Mouse (Mus musculus) forebrain, embryonic 15.5 days (tissue): ENCODE results near the gene Vgf. TPM values are rescaled to one million over a fixed set of nuclear protein-coding genes. Genes with fewer than 3 reads are reported as not detected.

Source experiments
- ATAC-seq: fragments of 200-750 bp; cut with Nextera tagmentation; replicated peaks from 2 replicates; pipeline ENCODE4 v1.8.0; 2017; ENCODE audit warnings: mild to moderate bottlenecking, moderate TSS enrichment, moderate library complexity
- H3K27ac ChIP-seq: fragments of 300-500 bp; sonication (generic); replicated peaks from 2 replicates; pipeline ENCODE4 v1.5.1; 2015; ENCODE audit warnings: mild to moderate bottlenecking, inconsistent platforms
- H3K27me3 ChIP-seq: fragments of 300-500 bp; sonication (generic); 2 replicates; pipeline ENCODE4 v1.6.1; 2015; ENCODE audit warnings: inconsistent platforms
- H3K36me3 ChIP-seq: fragments of 300-500 bp; sonication (generic); 2 replicates; pipeline ENCODE4 v1.6.1; 2015; ENCODE audit warnings: mild to moderate bottlenecking, inconsistent platforms
- H3K4me1 ChIP-seq: fragments of 300-500 bp; sonication (generic); 2 replicates; pipeline ENCODE4 v1.6.1; 2015; ENCODE audit warnings: inconsistent platforms
- H3K4me2 ChIP-seq: fragments of 300-500 bp; sonication (generic); replicated peaks from 2 replicates; pipeline ENCODE4 v1.6.1; 2015; ENCODE audit warnings: mild to moderate bottlenecking, inconsistent platforms
- H3K4me3 ChIP-seq: fragments of 300-500 bp; sonication (generic); 2 replicates; pipeline ENCODE4 v1.5.1; 2015; ENCODE audit warnings: mild to moderate bottlenecking, inconsistent platforms
- H3K9ac ChIP-seq: fragments of 300-500 bp; sonication (generic); replicated peaks from 2 replicates; pipeline ENCODE4 v1.6.1; 2015; ENCODE audit warnings: mild to moderate bottlenecking, inconsistent platforms
- H3K9me3 ChIP-seq: fragments of 300-500 bp; sonication (generic); 2 replicates; pipeline ENCODE4 v1.6.1; 2016; ENCODE audit warnings: inconsistent platforms
- WGBS: fragments of 180-500 bp; shearing (Covaris S2); methylation state at CpG from one replicate; pipeline ENCODE4 v1.1.7; 2015; ENCODE audit warnings: mixed read lengths; 5-methylcytosine and 5-hydroxymethylcytosine counted together
- polyA plus RNA-seq: library from polyadenylated mRNA; unstranded; fragments of >200 nt; fragmentation: Nextera tagmentation; extraction: Ambion mirVana; gene quantifications from 2 replicates; pipeline ENCODE4 v1.2.1, GENCODE M21; 2015

Gene Vgf
- polyA plus RNA-seq: 4.0 and 4.4 TPM in 2 replicates

- Histone ChIP-seq H3K9ac (0 out of 2 replicates have a peak within 1 kb of the TSS, but pooled peaks have one; percentile 13), H3K4me1 (peaks cover 30% of the 10 kb centered on the region), H3K27me3 (peaks cover 67% of the 10 kb centered on the region), H3K36me3 (no peaks in the 10 kb centered on the region), H3K27ac (no peak within 1 kb of the TSS), H3K4me2 (peak within 1 kb of the TSS; percentile 39), H3K9me3 (no peaks in the 10 kb centered on the region), H3K4me3 (peak within 1 kb of the TSS; percentile 23)
- 47% methylated on average over 4 of the region's 4 CpGs for WGBS
- no peak for ATAC-seq
These were observed at the start of gene Vgf for GRCm38 (mm10) chr5:137026092-137026491. Gene Vgf (plus strand): TSS chr5:137026392.

GRCm38 (mm10) chr5:136977769-136978168 lies 48.4 kb upstream of the Vgf start:
- no peak for ATAC-seq
- Histone ChIP-seq H3K9me3 (no peaks in the 10 kb centered on the region), H3K4me3 (no peak overlapping the region), H3K27ac (no peak overlapping the region), H3K9ac (no peak overlapping the region), H3K36me3 (peaks cover 11% of the 10 kb centered on the region), H3K4me2 (no peak overlapping the region), H3K4me1 (no peaks in the 10 kb centered on the region), H3K27me3 (no peaks in the 10 kb centered on the region)
- WGBS: 81% methylated on average over 4 of the region's 4 CpGs

- Histone ChIP-seq H3K4me3 (no peak overlapping the region), H3K27me3 (no peaks in the 10 kb centered on the region), H3K27ac (no peak overlapping the region), H3K4me1 (no peaks in the 10 kb centered on the region), H3K36me3 (peaks cover 18% of the 10 kb centered on the region), H3K9ac (no peak overlapping the region), H3K4me2 (no peak overlapping the region), H3K9me3 (no peaks in the 10 kb centered on the region)
- ATAC-seq: no peak
- 70% methylated on average over 2 of the region's 2 CpGs for WGBS
These were observed 46.4 kb upstream of the Vgf start for GRCm38 (mm10) chr5:136979762-136980161.

- no peak for ATAC-seq
- H3K9me3 ChIP-seq: no peaks in the 10 kb centered on the region
- H3K27me3 ChIP-seq: no peaks in the 10 kb centered on the region
- 91% methylated on average over 8 of the region's 8 CpGs for WGBS
- no peak overlapping the region for H3K9ac ChIP-seq
- no peak overlapping the region for H3K4me2 ChIP-seq
- peaks cover 18% of the 10 kb centered on the region for H3K36me3 ChIP-seq
- peaks cover 5% of the 10 kb centered on the region for H3K4me1 ChIP-seq
- H3K4me3 ChIP-seq: no peak overlapping the region
- H3K27ac ChIP-seq: no peak overlapping the region
These were observed 45.2 kb upstream of the Vgf start for GRCm38 (mm10) chr5:136980974-136981373.

GRCm38 (mm10) chr5:136982338-136982930 lies 43.8 kb upstream of the Vgf start:
- H3K36me3 ChIP-seq: peaks cover 18% of the 10 kb centered on the region
- no peaks in the 10 kb centered on the region for H3K27me3 ChIP-seq
- no peaks in the 10 kb centered on the region for H3K9me3 ChIP-seq
- no peak for ATAC-seq
- no peak overlapping the region for H3K4me2 ChIP-seq
- no peak overlapping the region for H3K4me3 ChIP-seq
- H3K27ac ChIP-seq: no peak overlapping the region
- no peak overlapping the region for H3K9ac ChIP-seq
- peaks cover 9% of the 10 kb centered on the region for H3K4me1 ChIP-seq
- WGBS: 54% methylated on average over 13 of the region's 16 CpGs

GRCm38 (mm10) chr5:136984828-136985227 lies 41.4 kb upstream of the Vgf start:
- Histone ChIP-seq H3K4me1 (peaks cover 21% of the 10 kb centered on the region), H3K27me3 (no peaks in the 10 kb centered on the region), H3K4me3 (no peak overlapping the region), H3K9ac (no peak overlapping the region), H3K36me3 (peaks cover 28% of the 10 kb centered on the region), H3K9me3 (no peaks in the 10 kb centered on the region), H3K27ac (no peak overlapping the region), H3K4me2 (no peak overlapping the region; the same call in 1 of the 2 replicates)
- ATAC-seq: no peak
- WGBS: 60% methylated on average over 14 of the region's 14 CpGs

GRCm38 (mm10) chr5:136986695-136987137 lies 39.5 kb upstream of the Vgf start, which contains the start of gene Plod3:
Gene Plod3 (plus strand): TSS chr5:136987019.
- peaks cover 39% of the 10 kb centered on the region for H3K36me3 ChIP-seq
- peaks cover 21% of the 10 kb centered on the region for H3K4me1 ChIP-seq
- peak within 1 kb of the TSS; percentile 89 for H3K4me2 ChIP-seq
- H3K9ac ChIP-seq: peak within 1 kb of the TSS; percentile 99
- H3K9me3 ChIP-seq: no peaks in the 10 kb centered on the region
- H3K27me3 ChIP-seq: no peaks in the 10 kb centered on the region
- peak within 1 kb of the TSS; percentile 97 for H3K27ac ChIP-seq
- peak within 1 kb of the TSS; percentile 90 for H3K4me3 ChIP-seq
- WGBS: under 1% methylated on average over 26 of the region's 26 CpGs
- ATAC-seq: peak; percentile 93

GRCm38 (mm10) chr5:136987138-136987933 lies 38.9 kb upstream of the Vgf start:
- peak overlapping the region; percentile 97 for H3K27ac ChIP-seq
- H3K9ac ChIP-seq: peak overlapping the region; percentile 99
- peaks cover 21% of the 10 kb centered on the region for H3K4me1 ChIP-seq
- peak overlapping the region; percentile 90 for H3K4me3 ChIP-seq
- H3K4me2 ChIP-seq: peak overlapping the region; percentile 89
- H3K36me3 ChIP-seq: peaks cover 42% of the 10 kb centered on the region
- WGBS: under 1% methylated on average over 67 of the region's 67 CpGs
- peak; percentile 65 for ATAC-seq
- H3K27me3 ChIP-seq: no peaks in the 10 kb centered on the region
- H3K9me3 ChIP-seq: no peaks in the 10 kb centered on the region

GRCm38 (mm10) chr5:136987934-136988271 lies 38.3 kb upstream of the Vgf start, which contains the start of gene Znhit1:
Gene Znhit1 (minus strand): TSS chr5:136988021.
- no peak for ATAC-seq
- Histone ChIP-seq H3K36me3 (peaks cover 47% of the 10 kb centered on the region), H3K9me3 (no peaks in the 10 kb centered on the region), H3K27me3 (no peaks in the 10 kb centered on the region), H3K9ac (peak within 1 kb of the TSS; percentile 99), H3K27ac (peak within 1 kb of the TSS; percentile 97), H3K4me2 (peak within 1 kb of the TSS; percentile 89), H3K4me1 (peaks cover 21% of the 10 kb centered on the region), H3K4me3 (peak within 1 kb of the TSS; percentile 90)
- 3% methylated on average over 12 of the region's 12 CpGs for WGBS

- ATAC-seq: no peak
- H3K4me3 ChIP-seq: peak overlapping the region; percentile 90
- no peaks in the 10 kb centered on the region for H3K9me3 ChIP-seq
- H3K4me2 ChIP-seq: peak overlapping the region; percentile 89
- WGBS: 51% methylated on average over 7 of the region's 7 CpGs
- peaks cover 21% of the 10 kb centered on the region for H3K4me1 ChIP-seq
- peak overlapping the region; percentile 97; the same call in 1 of the 2 replicates for H3K27ac ChIP-seq
- peak overlapping the region; percentile 99 for H3K9ac ChIP-seq
- peaks cover 52% of the 10 kb centered on the region for H3K36me3 ChIP-seq
- H3K27me3 ChIP-seq: no peaks in the 10 kb centered on the region
These were observed 37.8 kb upstream of the Vgf start for GRCm38 (mm10) chr5:136988420-136988819.

- ATAC-seq: no peak
- H3K36me3 ChIP-seq: peaks cover 59% of the 10 kb centered on the region
These were observed 36.4 kb upstream of the Vgf start for GRCm38 (mm10) chr5:136989801-136990200.

GRCm38 (mm10) chr5:136999449-136999848 lies 26.7 kb upstream of the Vgf start:
- Histone ChIP-seq H3K36me3 (peaks cover 22% of the 10 kb centered on the region), H3K27ac (no peak overlapping the region), H3K27me3 (no peaks in the 10 kb centered on the region), H3K4me2 (no peak overlapping the region), H3K9ac (no peak overlapping the region), H3K4me3 (no peak overlapping the region), H3K9me3 (no peaks in the 10 kb centered on the region), H3K4me1 (no peaks in the 10 kb centered on the region)
- WGBS: 69% methylated on average over 3 of the region's 5 CpGs
- no peak for ATAC-seq

More at GRCm38 (mm10) chr5:136989801-136990200, 36.4 kb upstream of the Vgf start:
- Histone ChIP-seq H3K27ac (no peak overlapping the region), H3K9me3 (no peaks in the 10 kb centered on the region), H3K4me2 (no peak overlapping the region), H3K4me3 (no peak overlapping the region), H3K27me3 (no peaks in the 10 kb centered on the region), H3K9ac (no peak overlapping the region), H3K4me1 (peaks cover 21% of the 10 kb centered on the region)
- 95% methylated on average over 6 of the region's 6 CpGs for WGBS
